Mouse (Mus musculus) small intestine, adult 2 months (tissue): ENCODE results near the gene Angptl8.
"Not testable (repeated sequence)": the region's sequence is repeated elsewhere in the genome, so short reads cannot be mapped to it uniquely, and the experiment has no call there.

Source experiments
- CTCF ChIP-seq: fragments of 200-500 bp; IDR thresholded peaks from 2 replicates; pipeline ENCODE4 v1.5.1; 2012; ENCODE audit warnings: low read depth, mild to moderate bottlenecking, control low read depth, inconsistent platforms, low read length, moderate library complexity, mixed read lengths; ENCODE audit not compliant: insufficient replicate concordance, insufficient read length; ENCODE audit errors: extremely low read depth
- POLR2A ChIP-seq: fragments of 200-500 bp; IDR thresholded peaks from 2 replicates; pipeline ENCODE4 v1.6.1; 2012; ENCODE audit warnings: low read depth, mild to moderate bottlenecking, control low read depth, inconsistent platforms, low read length, moderate library complexity

DNA sequence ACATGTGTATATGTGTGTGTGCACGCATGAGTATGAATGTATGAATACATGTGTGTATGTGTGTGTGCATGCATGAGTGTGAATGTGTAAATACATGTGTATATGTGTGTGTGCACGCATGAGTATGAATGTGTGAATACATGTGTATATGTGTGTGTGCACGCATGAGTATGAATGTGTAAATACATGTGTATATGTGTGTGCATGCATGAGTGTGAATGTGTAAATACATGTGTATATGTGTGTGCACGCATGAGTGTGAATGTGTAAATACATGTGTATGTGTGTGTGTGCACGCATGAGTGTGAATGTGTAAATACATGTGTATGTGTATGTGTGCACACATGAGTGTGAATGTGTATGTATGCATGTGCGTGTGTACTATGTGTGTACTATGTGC, 41.8 kb upstream of the Angptl8 start:
- TF ChIP-seq POLR2A, CTCF: not testable (repeated sequence)
